Mouse (Mus musculus): Measurements from ENCODE around the gene Ubb. TPM values are rescaled to one million over a fixed set of nuclear protein-coding genes. Genes with fewer than 3 reads are reported as not detected.

The Ubb gene
- polyA plus RNA-seq, 1 experiment: 2,028 TPM

DNA sequence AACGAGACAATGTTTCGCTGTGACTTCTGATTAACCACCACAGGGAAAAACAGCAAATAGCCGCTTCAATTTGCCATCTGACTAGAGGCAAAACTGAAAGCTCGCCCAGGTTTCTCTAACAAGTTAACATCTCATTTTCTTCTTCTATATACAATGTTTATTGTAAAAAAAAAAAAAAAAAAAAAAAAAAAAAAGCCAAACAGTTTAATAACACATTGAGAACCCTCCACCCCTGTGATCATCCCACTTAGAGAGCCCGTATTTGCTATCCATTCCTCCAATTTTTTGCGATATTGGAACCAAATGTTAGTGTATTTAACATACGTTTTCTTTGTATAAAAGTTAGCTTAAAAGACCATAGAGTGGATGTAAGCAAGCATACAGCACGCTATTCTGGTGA is 13.9 kb upstream of the Ubb start:
- Histone ChIP-seq H3K4me3 (no peak overlapping the region), H3K79me2 (ENCODE audit: control insufficient read depth, insufficient read depth) (no peaks in the 10 kb centered on the region), H3K27me3 (ENCODE audit: control insufficient read depth, insufficient read depth, insufficient read length) (no peaks in the 10 kb centered on the region), H3K36me3 (ENCODE audit: control insufficient read depth, insufficient read depth) (no peaks in the 10 kb centered on the region), H3ac (ENCODE audit: control insufficient read depth, insufficient read length) (no peak overlapping the region), H3K4me2 (ENCODE audit: low read depth) (no peak overlapping the region)
- TF ChIP-seq REST (IDR thresholded peaks at IDR 0.05; ENCODE audit: insufficient read depth, insufficient read length): no peak
- no peak for TF ChIP-seq MYOD1 (IDR thresholded peaks at IDR 0.05; ENCODE audit: control insufficient read depth in 1 of 3, insufficient read length in 2 of 3, low read depth in 2 of 3)
- no peak for TF ChIP-seq E2F4 (IDR thresholded peaks at IDR 0.05; ENCODE audit: insufficient read depth)
- no peak for TF ChIP-seq MYOG (IDR thresholded peaks at IDR 0.05; ENCODE audit: control insufficient read depth in 1 of 3, insufficient read depth in 1 of 3, insufficient read length in 2 of 3, low read depth in 2 of 3)
- no peak for TF ChIP-seq POLR2A (IDR thresholded peaks at IDR 0.05; ENCODE audit: insufficient read length, low read depth)
- no peak for TF ChIP-seq MAX (IDR thresholded peaks at IDR 0.05; ENCODE audit: low read depth)

DNA sequence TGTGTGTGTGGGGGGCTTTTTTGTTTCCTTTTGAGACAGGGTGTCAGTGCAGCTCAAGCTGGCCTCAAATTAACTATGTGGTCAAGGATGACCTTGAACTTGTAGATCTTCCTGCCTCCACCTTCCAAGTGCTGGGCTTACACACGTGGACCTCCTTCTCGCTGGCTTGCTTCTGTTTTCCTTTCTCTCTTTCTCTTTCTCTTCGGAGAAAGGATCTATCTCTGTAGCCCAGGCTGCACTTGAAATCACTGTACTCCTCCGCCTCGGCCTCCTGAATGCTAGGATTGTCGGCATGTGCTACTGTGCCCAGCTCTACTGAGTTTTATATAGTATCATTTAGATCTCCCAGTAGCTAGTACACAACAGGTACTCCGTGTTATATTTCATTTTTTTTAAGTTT is 13.4 kb upstream of the Ubb start:
- Histone ChIP-seq H3K4me2 (ENCODE audit: low read depth) (peak overlapping the region; percentile 99), H3K27me3 (ENCODE audit: control insufficient read depth, insufficient read depth, insufficient read length) (no peaks in the 10 kb centered on the region), H3K4me3 (peak overlapping the region; percentile 41), H3K79me2 (ENCODE audit: control insufficient read depth, insufficient read depth) (no peaks in the 10 kb centered on the region), H3ac (ENCODE audit: control insufficient read depth, insufficient read length) (no peak overlapping the region), H3K36me3 (ENCODE audit: control insufficient read depth, insufficient read depth) (no peaks in the 10 kb centered on the region)
- TF ChIP-seq MAX (IDR thresholded peaks at IDR 0.05; ENCODE audit: low read depth) (no peak), CEBPB (IDR thresholded peaks at IDR 0.05; ENCODE audit: insufficient read depth, poor library complexity, severe bottlenecking) (no peak), E2F4 (IDR thresholded peaks at IDR 0.05; ENCODE audit: insufficient read depth) (no peak), POLR2AphosphoS2 (IDR thresholded peaks at IDR 0.05; ENCODE audit: insufficient read length, low read depth) (no peak), MYOG (IDR thresholded peaks at IDR 0.05; ENCODE audit: control insufficient read depth in 1 of 3, insufficient read depth in 1 of 3, insufficient read length in 2 of 3, low read depth in 2 of 3) (no peak), POLR2A (IDR thresholded peaks at IDR 0.05; ENCODE audit: insufficient read length, low read depth) (no peak), REST (IDR thresholded peaks at IDR 0.05; ENCODE audit: insufficient read depth, insufficient read length) (no peak), USF1 (IDR thresholded peaks at IDR 0.05; ENCODE audit: low read depth) (no peak), TCF12 (IDR thresholded peaks at IDR 0.05; ENCODE audit: insufficient read depth, poor library complexity, severe bottlenecking) (no peak), MYOD1 (IDR thresholded peaks at IDR 0.05; ENCODE audit: control insufficient read depth in 1 of 3, insufficient read length in 2 of 3, low read depth in 2 of 3) (no peak), SRF (IDR thresholded peaks at IDR 0.05; ENCODE audit: control insufficient read depth, insufficient read length, low read depth) (no peak), TCF3 (IDR thresholded peaks at IDR 0.05; ENCODE audit: insufficient read length, low read depth) (no peak)

DNA sequence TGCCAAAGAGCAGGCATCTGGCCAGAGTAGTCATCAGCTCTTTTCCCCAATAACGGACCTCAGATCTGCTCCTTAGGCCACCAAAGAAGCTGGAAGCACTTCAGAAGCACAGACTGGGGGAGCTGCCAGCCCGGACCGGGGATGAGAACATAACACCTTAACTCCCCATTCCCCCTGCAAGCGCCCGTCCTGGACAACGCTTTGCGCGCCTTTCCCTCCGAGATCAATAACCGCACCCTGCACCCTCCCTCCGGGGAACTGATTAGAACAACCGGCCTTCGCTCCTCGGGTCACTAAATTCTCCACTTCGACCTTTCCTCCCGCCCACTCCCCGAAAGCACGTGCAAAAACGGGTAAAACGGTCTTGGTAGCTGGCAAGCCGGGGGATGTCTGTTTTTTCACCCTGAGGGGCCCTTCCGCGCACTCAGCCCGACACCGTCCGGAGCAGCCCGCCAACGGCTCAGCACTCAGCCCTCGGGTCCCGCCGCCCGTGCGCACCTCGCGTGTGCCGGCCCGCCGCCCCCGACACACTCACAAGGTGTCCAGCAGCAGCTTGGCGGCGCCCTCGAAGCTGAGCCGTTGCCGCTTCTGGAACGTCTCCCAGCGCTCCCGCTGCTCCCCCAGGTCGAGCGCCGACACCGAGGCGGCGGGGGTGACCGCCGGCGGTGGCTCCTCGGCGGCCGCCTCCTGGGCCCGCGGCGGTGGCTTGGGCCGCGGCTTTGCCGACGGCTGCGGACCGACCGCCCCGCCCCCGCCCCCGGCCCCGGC is 12.5 kb upstream of the Ubb start:
- Histone ChIP-seq H3K27me3 (ENCODE audit: control insufficient read depth, insufficient read depth, insufficient read length) (no peaks in the 10 kb centered on the region), H3ac (ENCODE audit: control insufficient read depth, insufficient read length) (peak overlapping the region; percentile 81), H3K36me3 (ENCODE audit: control insufficient read depth, insufficient read depth) (no peaks in the 10 kb centered on the region), H3K4me3 (peak overlapping the region; percentile 41), H3K79me2 (ENCODE audit: control insufficient read depth, insufficient read depth) (no peaks in the 10 kb centered on the region), H3K4me2 (ENCODE audit: low read depth) (peak overlapping the region; percentile 99)
- TF ChIP-seq SRF (IDR thresholded peaks at IDR 0.05; ENCODE audit: control insufficient read depth, insufficient read length, low read depth): no peak
- TF ChIP-seq TCF3 (IDR thresholded peaks at IDR 0.05; ENCODE audit: insufficient read length, low read depth): no peak
- TF ChIP-seq MYOG (IDR thresholded peaks at IDR 0.05; ENCODE audit: control insufficient read depth in 1 of 3, insufficient read depth in 1 of 3, insufficient read length in 2 of 3, low read depth in 2 of 3): peak in 1 of 3 experiments; percentile 11

DNA sequence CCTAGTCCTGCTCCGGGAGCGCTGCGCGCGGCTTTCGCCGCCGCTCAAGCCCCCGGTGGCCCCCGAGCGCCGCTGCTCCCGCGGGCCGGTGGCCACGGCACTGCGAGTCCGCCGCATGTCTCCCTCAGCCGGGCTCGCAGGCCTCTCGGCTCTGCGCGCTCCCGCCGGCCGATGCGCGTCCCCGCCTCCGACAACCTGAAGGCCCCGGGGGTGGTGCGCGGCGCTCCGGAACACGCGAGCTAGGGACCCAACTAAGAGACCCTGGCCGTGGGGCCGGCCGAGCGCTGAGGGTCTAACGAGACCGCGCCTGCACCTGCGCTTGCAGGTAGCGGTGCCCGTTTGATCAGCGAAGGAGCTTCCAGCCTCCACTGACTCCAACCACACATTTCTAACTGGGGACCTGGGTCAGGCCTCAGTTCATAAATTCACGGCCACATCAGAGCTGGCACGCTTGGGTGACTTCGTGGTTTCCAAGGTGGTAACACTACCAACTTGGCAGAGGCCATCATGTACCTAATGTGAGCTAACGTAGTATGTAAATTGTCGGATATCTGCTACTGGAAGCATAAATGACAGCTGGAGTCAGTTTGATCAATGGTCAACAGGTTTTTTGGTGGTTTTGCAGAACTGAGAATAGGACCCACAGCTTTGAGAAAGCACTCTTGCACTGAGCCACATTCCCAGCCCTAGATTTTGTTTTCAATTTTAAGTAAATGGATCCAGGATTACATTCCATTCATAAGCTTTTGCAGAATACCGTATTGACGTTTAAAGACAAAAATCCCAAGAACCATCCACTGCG is 11.7 kb upstream of the Ubb start, which contains the start of gene Cenpv:
Gene Cenpv (minus strand): TSS at position 173 of the 802 bp plus-strand sequence.
- Histone ChIP-seq H3ac (ENCODE audit: control insufficient read depth, insufficient read length) (peak within 1 kb of the TSS; percentile 81), H3K36me3 (ENCODE audit: control insufficient read depth, insufficient read depth) (no peaks in the 10 kb centered on the region), H3K27me3 (ENCODE audit: control insufficient read depth, insufficient read depth, insufficient read length) (no peaks in the 10 kb centered on the region), H3K4me3 (peak within 1 kb of the TSS; percentile 41), H3K79me2 (ENCODE audit: control insufficient read depth, insufficient read depth) (no peaks in the 10 kb centered on the region), H3K4me2 (ENCODE audit: low read depth) (peak within 1 kb of the TSS; percentile 99)
- TF ChIP-seq POLR2A (IDR thresholded peaks at IDR 0.05; ENCODE audit: insufficient read length, low read depth) (peak; percentile 70), USF1 (IDR thresholded peaks at IDR 0.05; ENCODE audit: low read depth) (no peak), TCF3 (IDR thresholded peaks at IDR 0.05; ENCODE audit: insufficient read length, low read depth) (no peak)

DNA sequence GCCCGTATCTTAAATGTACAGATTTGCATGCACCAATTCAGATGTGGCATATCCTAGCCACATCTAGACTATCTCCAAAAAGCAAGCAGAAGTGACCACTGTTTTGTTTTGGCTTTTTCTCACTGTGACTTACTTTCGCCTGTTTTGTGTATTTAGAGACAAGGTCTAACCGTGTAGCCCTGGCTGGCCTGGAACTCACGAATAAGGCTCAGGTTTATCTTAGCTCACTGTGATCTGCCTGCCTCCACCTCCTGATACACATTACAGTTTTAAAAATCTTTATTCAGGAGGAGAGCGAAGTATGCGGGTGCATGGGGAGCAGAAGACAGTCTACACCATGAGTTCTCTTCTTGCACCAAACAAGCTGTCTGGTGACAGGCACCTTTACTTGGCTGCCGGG is 10.8 kb upstream of the Ubb start:
- no peak overlapping the region for H3ac ChIP-seq (ENCODE audit: control insufficient read depth, insufficient read length)
- no peak for TF ChIP-seq POLR2AphosphoS2 (IDR thresholded peaks at IDR 0.05; ENCODE audit: insufficient read length, low read depth)
- no peak for TF ChIP-seq E2F4 (IDR thresholded peaks at IDR 0.05; ENCODE audit: insufficient read depth)
- TF ChIP-seq CEBPB (IDR thresholded peaks at IDR 0.05; ENCODE audit: insufficient read depth, poor library complexity, severe bottlenecking): no peak
- TF ChIP-seq MYOD1 (IDR thresholded peaks at IDR 0.05; ENCODE audit: control insufficient read depth in 1 of 3, insufficient read length in 2 of 3, low read depth in 2 of 3): no peak
- no peak for TF ChIP-seq MYOG (IDR thresholded peaks at IDR 0.05; ENCODE audit: control insufficient read depth in 1 of 3, insufficient read depth in 1 of 3, insufficient read length in 2 of 3, low read depth in 2 of 3)
- TF ChIP-seq POLR2A (IDR thresholded peaks at IDR 0.05; ENCODE audit: insufficient read length, low read depth): no peak
- no peak for TF ChIP-seq REST (IDR thresholded peaks at IDR 0.05; ENCODE audit: insufficient read depth, insufficient read length)
- TF ChIP-seq MAX (IDR thresholded peaks at IDR 0.05; ENCODE audit: low read depth): no peak
- no peak for TF ChIP-seq USF1 (IDR thresholded peaks at IDR 0.05; ENCODE audit: low read depth)
- no peak for TF ChIP-seq TCF3 (IDR thresholded peaks at IDR 0.05; ENCODE audit: insufficient read length, low read depth)
- no peak for TF ChIP-seq TCF12 (IDR thresholded peaks at IDR 0.05; ENCODE audit: insufficient read depth, poor library complexity, severe bottlenecking)
- no peak for TF ChIP-seq SRF (IDR thresholded peaks at IDR 0.05; ENCODE audit: control insufficient read depth, insufficient read length, low read depth)
- H3K36me3 ChIP-seq (ENCODE audit: control insufficient read depth, insufficient read depth): no peaks in the 10 kb centered on the region
- H3K79me2 ChIP-seq (ENCODE audit: control insufficient read depth, insufficient read depth): no peaks in the 10 kb centered on the region
- no peak overlapping the region for H3K4me2 ChIP-seq (ENCODE audit: low read depth)
- H3K4me3 ChIP-seq: no peak overlapping the region
- H3K27me3 ChIP-seq (ENCODE audit: control insufficient read depth, insufficient read depth, insufficient read length): no peaks in the 10 kb centered on the region
